Mouse (Mus musculus) heart, adult 2 months (tissue): ENCODE data around the gene Slc12a5.

Experiments
- CTCF ChIP-seq: fragments of 200-600 bp; IDR thresholded peaks from 2 replicates; pipeline ENCODE4 v1.8.1; 2022; ENCODE audit warnings: antibody characterized with exemption, mild to moderate bottlenecking, moderate library complexity
- POLR2A ChIP-seq: fragments of 200-500 bp; IDR thresholded peaks from 2 replicates; pipeline ENCODE4 v1.6.1; 2011; ENCODE audit warnings: mild to moderate bottlenecking, low read depth, low read length, control low read depth; ENCODE audit not compliant: insufficient read depth

GRCm38 (mm10) chr2:165003108-165003507 lies 42.5 kb downstream of the Slc12a5 start:
- TF ChIP-seq POLR2A (no peak), CTCF (no peak)
